22 mouse cellular contexts compared by ENCODE assay signal in genomic region chr6:118759015-118759414, GRCm38 (mm10).
DNase-seq lines count a peak whose midpoint lies in the region; ATAC-seq and TF ChIP-seq lines count a peak whose summit lies in the region.
"Had no signal": no experiment of that assay in that cellular context is flagged by ENCODE, and none has a peak within 500 bp of the region (broad histone marks: within the 10 kb centered on the region; RNA-seq: fewer than 3 reads in every experiment).

No protein-coding gene starts in this region.

- peaks cover 8% of the 10 kb centered on the region; the same call in 1 of the 2 replicates for H3K36me3 ChIP-seq in heart, embryonic 16.5 days (ENCODE audit: control insufficient read depth, insufficient read depth)
- peaks cover 17% of the 10 kb centered on the region; the same call in 1 of the 2 replicates for H3K36me3 ChIP-seq in heart, embryonic 10.5 days
- no peaks in the 10 kb centered on the region for H3K36me3 ChIP-seq in liver, postnatal 0 days (replicated peaks; ENCODE audit: insufficient read depth, low read length)
- H3K36me3 ChIP-seq in hindbrain, embryonic 10.5 days = no peaks in the 10 kb centered on the region
- no peaks in the 10 kb centered on the region for H3K36me3 ChIP-seq in hindbrain, embryonic 11.5 days (ENCODE audit: control insufficient read depth, insufficient read depth, low read length)
- H3K36me3 ChIP-seq: hindbrain, embryonic 12.5 days; limb, embryonic 15.5 days had no signal

- 0 out of 2 replicates have a peak overlapping the region, but pooled peaks have one; percentile 21 for H3K9ac ChIP-seq in heart, embryonic 16.5 days (ENCODE audit: low read length)
- H3K9ac ChIP-seq in liver, postnatal 0 days (replicated peaks) = no peak overlapping the region
- no peak overlapping the region for H3K9ac ChIP-seq in hindbrain, embryonic 11.5 days (ENCODE audit: low read depth, low read length)
- H3K9ac ChIP-seq: hindbrain, embryonic 12.5 days; limb, embryonic 15.5 days had no signal

- WGBS in heart, embryonic 16.5 days = 64% methylated on average over 5 of the region's 5 CpGs
- 76% methylated on average over 5 of the region's 5 CpGs for whole genome bisulfite sequencing in heart, embryonic 10.5 days
- 60% methylated on average over 5 of the region's 5 CpGs for WGBS in liver, postnatal 0 days (ENCODE audit: insufficient replicate concordance)
- 91% methylated on average over 5 of the region's 5 CpGs for WGBS in hindbrain, embryonic 10.5 days
- WGBS in hindbrain, embryonic 11.5 days = 84% methylated on average over 5 of the region's 5 CpGs

- H3K4me2 ChIP-seq in heart, embryonic 16.5 days (ENCODE audit: low read depth, low read length) = no peak overlapping the region
- peak overlapping the region; percentile 68 for H3K4me2 ChIP-seq in liver, postnatal 0 days (ENCODE audit: low read depth, low read length)
- H3K4me2 ChIP-seq in hindbrain, embryonic 11.5 days (replicated peaks; ENCODE audit: low read depth, low read length) = no peak overlapping the region
- H3K4me2 ChIP-seq: heart, embryonic 13.5 days; hindbrain, embryonic 12.5 days; limb, embryonic 15.5 days had no signal

- no peaks in the 10 kb centered on the region for H3K27me3 ChIP-seq in heart, embryonic 16.5 days (ENCODE audit: control insufficient read depth, insufficient read depth, low read length)
- no peaks in the 10 kb centered on the region for H3K27me3 ChIP-seq in heart, embryonic 10.5 days (ENCODE audit: insufficient read depth, poor library complexity, severe bottlenecking)
- H3K27me3 ChIP-seq in liver, postnatal 0 days (ENCODE audit: insufficient read depth, low read length) = no peaks in the 10 kb centered on the region
- H3K27me3 ChIP-seq in hindbrain, embryonic 10.5 days (ENCODE audit: insufficient read depth, poor library complexity, severe bottlenecking) = no peaks in the 10 kb centered on the region
- H3K27me3 ChIP-seq in hindbrain, embryonic 11.5 days (ENCODE audit: control insufficient read depth, insufficient read depth, low read length) = no peaks in the 10 kb centered on the region
- H3K27me3 ChIP-seq: heart, embryonic 13.5 days; limb, embryonic 15.5 days had no signal

- ATAC-seq in heart, embryonic 16.5 days (replicated peaks; ENCODE audit: extremely low read depth, insufficient read depth, low FRiP score) = no peak
- peak; percentile 66 for ATAC-seq in liver, postnatal 0 days
- no peak for ATAC-seq in hindbrain, embryonic 11.5 days (ENCODE audit: low FRiP score)
- no peak for ATAC-seq in cerebellum, adult (ENCODE audit: insufficient number of reproducible peaks, low FRiP score, low TSS enrichment)
- ATAC-seq: forebrain, embryonic 14.5 days; lung, postnatal 0 days; midbrain, embryonic 16.5 days had no signal

- H3K9me3 ChIP-seq in heart, embryonic 16.5 days (replicated peaks; ENCODE audit: control insufficient read depth, low read length) = no peaks in the 10 kb centered on the region
- no peaks in the 10 kb centered on the region for H3K9me3 ChIP-seq in heart, embryonic 10.5 days
- H3K9me3 ChIP-seq in liver, postnatal 0 days (ENCODE audit: low read length) = no peaks in the 10 kb centered on the region
- no peaks in the 10 kb centered on the region for H3K9me3 ChIP-seq in hindbrain, embryonic 10.5 days
- H3K9me3 ChIP-seq in hindbrain, embryonic 11.5 days (ENCODE audit: control insufficient read depth, low read length) = no peaks in the 10 kb centered on the region
- H3K9me3 ChIP-seq: heart, embryonic 13.5 days; hindbrain, embryonic 12.5 days; limb, embryonic 15.5 days had no signal

- H3K4me1 ChIP-seq in heart, embryonic 16.5 days (ENCODE audit: control insufficient read depth, insufficient read depth, low read length) = peaks cover 30% of the 10 kb centered on the region
- peaks cover 12% of the 10 kb centered on the region for H3K4me1 ChIP-seq in heart, embryonic 10.5 days
- peaks cover 12% of the 10 kb centered on the region for H3K4me1 ChIP-seq in liver, postnatal 0 days (ENCODE audit: insufficient read depth)
- H3K4me1 ChIP-seq in hindbrain, embryonic 10.5 days (replicated peaks) = peaks cover 6% of the 10 kb centered on the region; the same call in 1 of the 2 replicates
- H3K4me1 ChIP-seq in hindbrain, embryonic 11.5 days (replicated peaks; ENCODE audit: control insufficient read depth, insufficient read depth, low read length) = no peaks in the 10 kb centered on the region
- H3K4me1 ChIP-seq: limb, embryonic 15.5 days had no signal

- DNase-seq in heart, embryonic 10.5 days (ENCODE audit: low spot score) = no peak
- DNase-seq in c-Kit-negative CD71-positive TER-119-positive erythroid progenitor cells, embryonic 14.5 days (ENCODE audit: low read depth, low spot score) = peak; percentile 47
- peak; percentile 84 for DNase-seq in liver
- DNase-seq in liver, postnatal 0 days = peak; percentile 42
- no peak for DNase-seq in hindbrain, embryonic 10.5 days (ENCODE audit: low spot score)
- DNase-seq in hindbrain, embryonic 11.5 days (ENCODE audit: low spot score) = no peak
- DNase-seq: adrenal gland, adult 2 months; cerebellum, adult 11-12 months; cerebellum, postnatal 25 days; gastrocnemius, postnatal 25 days; kidney, adult 18-20 months; right cerebral cortex, postnatal 4 days; thymus, postnatal 25 days had no signal

- no peak for TF ChIP-seq EP300 in liver, postnatal 0 days (IDR thresholded peaks at IDR 0.05; ENCODE audit: low read depth)

- no peak overlapping the region; the same call in 1 of the 2 replicates for H3K27ac ChIP-seq in heart, embryonic 16.5 days (ENCODE audit: low read length)
- H3K27ac ChIP-seq in heart, embryonic 10.5 days = no peak overlapping the region
- H3K27ac ChIP-seq in liver, postnatal 0 days (ENCODE audit: low read depth) = peak overlapping the region; percentile 79
- no peak overlapping the region for H3K27ac ChIP-seq in hindbrain, embryonic 10.5 days
- no peak overlapping the region for H3K27ac ChIP-seq in hindbrain, embryonic 11.5 days (ENCODE audit: low read depth, low read length)
- H3K27ac ChIP-seq: hindbrain, embryonic 12.5 days; kidney, postnatal 0 days; limb, embryonic 15.5 days had no signal

- no peak overlapping the region for H3K4me3 ChIP-seq in heart, embryonic 16.5 days (ENCODE audit: low read length)
- H3K4me3 ChIP-seq in heart, embryonic 10.5 days = no peak overlapping the region
- H3K4me3 ChIP-seq in liver, postnatal 0 days (ENCODE audit: low read depth, low read length) = no peak overlapping the region
- no peak overlapping the region for H3K4me3 ChIP-seq in hindbrain, embryonic 10.5 days
- no peak overlapping the region for H3K4me3 ChIP-seq in hindbrain, embryonic 11.5 days (ENCODE audit: low read depth, low read length)
- H3K4me3 ChIP-seq: heart, embryonic 13.5 days; hindbrain, embryonic 12.5 days; limb, embryonic 15.5 days had no signal

- TF ChIP-seq CTCF in liver, postnatal 0 days (IDR thresholded peaks at IDR 0.05; ENCODE audit: low read depth) = no peak

Comparison
In these comparisons a context has a peak if more than half of its experiments do, and no peak if none do; other contexts are left out.
1. DNase-seq: peak in c-Kit-negative CD71-positive TER-119-positive erythroid progenitor cells, embryonic 14.5 days (single experiment), liver (single experiment) and liver, postnatal 0 days (single experiment); none in heart, embryonic 10.5 days (single experiment), hindbrain, embryonic 10.5 days (single experiment) and hindbrain, embryonic 11.5 days (single experiment).